Mouse (Mus musculus) G1E (cell line): ENCODE measurements around the gene Cdh22. TPM values are rescaled to one million over a fixed set of nuclear protein-coding genes. Genes with fewer than 3 reads are reported as not detected.

Experiments
- ATAC-seq: 2 replicates; pipeline ENCODE4 v1.8.0; 2016; ENCODE audit warnings: mild to moderate bottlenecking; ENCODE audit not compliant: insufficient number of reproducible peaks, poor library complexity, low FRiP score, severe bottlenecking; ENCODE audit errors: extremely low read depth
- DNase-seq: peaks from one replicate; pipeline ENCODE4 v3.0.0; 2012; ENCODE audit warnings: low spot score
- H3K27me3 ChIP-seq: 2 replicates; pipeline ENCODE4 v1.6.1; 2012; ENCODE audit warnings: mild to moderate bottlenecking, low read length, inconsistent platforms; ENCODE audit not compliant: insufficient read depth
- H3K36me3 ChIP-seq: replicated peaks from 2 replicates; pipeline ENCODE3; 2012; ENCODE audit warnings: mild to moderate bottlenecking, inconsistent platforms
- H3K4me1 ChIP-seq: 2 replicates; pipeline ENCODE4 v1.6.1; 2012; ENCODE audit warnings: low read depth, low read length, inconsistent platforms, mixed read lengths; ENCODE audit not compliant: insufficient read depth
- H3K4me3 ChIP-seq: 2 replicates; pipeline ENCODE4 v1.5.1; 2012; ENCODE audit warnings: low read depth, mild to moderate bottlenecking, inconsistent platforms, low read length, moderate library complexity, mixed read lengths
- H3K9me3 ChIP-seq: replicated peaks from 2 replicates; pipeline ENCODE4 v1.6.1; 2012; ENCODE audit warnings: inconsistent platforms
- CTCF ChIP-seq: IDR thresholded peaks from 2 replicates; pipeline ENCODE4 v1.5.1; 2012; ENCODE audit warnings: low read depth, low read length, inconsistent platforms, mixed read lengths
- GATA1 ChIP-seq: IDR thresholded peaks from 2 replicates; pipeline ENCODE4 v1.6.1; 2012; ENCODE audit warnings: borderline replicate concordance, low read length, inconsistent platforms, mixed read lengths
- GATA2 ChIP-seq: IDR thresholded peaks from 2 replicates; pipeline ENCODE4 v1.6.1; 2012; ENCODE audit warnings: low read depth, low read length, inconsistent platforms, borderline replicate concordance
- POLR2AphosphoS5 ChIP-seq: IDR thresholded peaks from 2 replicates; pipeline ENCODE4 v1.6.1; 2012; ENCODE audit warnings: low read depth, low read length, inconsistent platforms; ENCODE audit not compliant: insufficient replicate concordance
- TAL1 ChIP-seq: conservative IDR thresholded peaks from 2 replicates; pipeline ENCODE4 v1.6.1; 2012; ENCODE audit warnings: low read depth, low read length, inconsistent platforms, mixed read lengths
- polyA plus RNA-seq: library from polyadenylated mRNA; stranded (reverse); fragments of >175 nt; gene quantifications from 2 replicates; pipeline ENCODE4 v1.2.3, GENCODE M21; 2012
- total RNA-seq, 2 experiments: library from RNA; stranded (forward) in 1 of 2; stranded (reverse) in 1 of 2; fragments of 200-1000 nt in 1 of 2; fragments of >200 nt in 1 of 2; fragmentation: Nextera tagmentation in 1 of 2; gene quantifications; 2 replicates each; pipeline ENCODE4 v1.2.3; 2014 to 2017

Cdh22 gene
- total RNA-seq (2014; fragmentation: Nextera tagmentation) (not detected in 2 replicates), total RNA-seq (2017) (0.05 TPM in 1 of 2 replicates, not detected in the other), polyA plus RNA-seq (not detected in 2 replicates)

GRCm38 (mm10) chr2:165234613-165235291 lies at the start of gene Cdh22:
TSS of gene Cdh22 (minus strand) at chr2:165234853.
- TF ChIP-seq GATA1 (no peak), TAL1 (no peak), GATA2 (no peak), CTCF (no peak), POLR2AphosphoS5 (no peak)
- Histone ChIP-seq H3K27me3 (peaks cover 4% of the 10 kb centered on the region; the same call in 1 of the 2 replicates), H3K9me3 (peaks cover 17% of the 10 kb centered on the region), H3K4me1 (no peaks in the 10 kb centered on the region), H3K4me3 (no peak within 1 kb of the TSS), H3K36me3 (no peaks in the 10 kb centered on the region)
- DNase-seq (no peak), ATAC-seq (no peak)

GRCm38 (mm10) chr2:165284377-165284776 lies 49.7 kb upstream of the Cdh22 start:
- Histone ChIP-seq H3K36me3 (peaks cover 79% of the 10 kb centered on the region), H3K9me3 (no peaks in the 10 kb centered on the region), H3K4me3 (no peak overlapping the region), H3K27me3 (no peaks in the 10 kb centered on the region), H3K4me1 (peaks cover 41% of the 10 kb centered on the region)
- DNase-seq (no peak), ATAC-seq (no peak)
- TF ChIP-seq TAL1: no peak
- TF ChIP-seq CTCF: no peak
- no peak for TF ChIP-seq GATA1
- TF ChIP-seq POLR2AphosphoS5: no peak
- TF ChIP-seq GATA2: no peak

- no peaks in the 10 kb centered on the region for H3K9me3 ChIP-seq
- no peak overlapping the region for H3K4me3 ChIP-seq
- H3K4me1 ChIP-seq: peaks cover 37% of the 10 kb centered on the region
- peaks cover 81% of the 10 kb centered on the region for H3K36me3 ChIP-seq
- no peak for DNase-seq
- TF ChIP-seq GATA2 (no peak), CTCF (no peak), GATA1 (no peak), TAL1 (no peak), POLR2AphosphoS5 (no peak)
- ATAC-seq: no peak
- H3K27me3 ChIP-seq: no peaks in the 10 kb centered on the region
Observed at GRCm38 (mm10) chr2:165283644-165284043, 49.0 kb upstream of the Cdh22 start.

GRCm38 (mm10) chr2:165281779-165282311 lies 47.2 kb upstream of the Cdh22 start:
- Histone ChIP-seq H3K27me3 (no peaks in the 10 kb centered on the region), H3K4me3 (no peak overlapping the region), H3K4me1 (peaks cover 19% of the 10 kb centered on the region), H3K9me3 (no peaks in the 10 kb centered on the region), H3K36me3 (peaks cover 94% of the 10 kb centered on the region)
- TF ChIP-seq POLR2AphosphoS5 (no peak), CTCF (no peak), GATA1 (no peak), TAL1 (no peak), GATA2 (no peak)
- ATAC-seq (no peak), DNase-seq (no peak)

GRCm38 (mm10) chr2:165279351-165279750 lies 44.7 kb upstream of the Cdh22 start:
- Histone ChIP-seq H3K4me1 (peaks cover 6% of the 10 kb centered on the region), H3K9me3 (no peaks in the 10 kb centered on the region), H3K36me3 (peaks cover 91% of the 10 kb centered on the region), H3K4me3 (no peak overlapping the region), H3K27me3 (no peaks in the 10 kb centered on the region)
- no peak for TF ChIP-seq CTCF
- no peak for TF ChIP-seq GATA2
- TF ChIP-seq GATA1: no peak
- TF ChIP-seq POLR2AphosphoS5: no peak
- DNase-seq (no peak), ATAC-seq (no peak)

- H3K4me1 ChIP-seq: peaks cover 2% of the 10 kb centered on the region; the same call in 1 of the 2 replicates
- H3K36me3 ChIP-seq: peaks cover 70% of the 10 kb centered on the region
- ATAC-seq (no peak), DNase-seq (no peak)
- no peaks in the 10 kb centered on the region for H3K27me3 ChIP-seq
- no peak overlapping the region for H3K4me3 ChIP-seq
- TF ChIP-seq GATA1 (no peak), CTCF (no peak), GATA2 (no peak), POLR2AphosphoS5 (no peak), TAL1 (no peak)
- H3K9me3 ChIP-seq: no peaks in the 10 kb centered on the region
Observed at GRCm38 (mm10) chr2:165277188-165277740, 42.6 kb upstream of the Cdh22 start.
